Mouse (Mus musculus) limb, embryonic 14.5 days (tissue): ENCODE measurements around the gene Coro7. TPM values are rescaled to one million over a fixed set of nuclear protein-coding genes. Genes with fewer than 3 reads are reported as not detected.

Source experiments
- ATAC-seq: fragments of 200-750 bp; cut with Nextera tagmentation; 2 replicates; pipeline ENCODE4 v1.8.0; 2017; ENCODE audit warnings: low read depth, moderate number of reproducible peaks, moderate TSS enrichment; ENCODE audit not compliant: low FRiP score
- DNase-seq: peaks from one replicate; pipeline ENCODE4 v3.0.0-alpha.2; 2015; ENCODE audit warnings: low spot score
- H3K27ac ChIP-seq: fragments of 300-500 bp; sonication (generic); replicated peaks from 2 replicates; pipeline ENCODE4 v1.5.1; 2014; ENCODE audit warnings: low read depth, mild to moderate bottlenecking, low read length, moderate library complexity, mixed read lengths
- H3K27me3 ChIP-seq: fragments of 300-500 bp; sonication (generic); 2 replicates; pipeline ENCODE4 v1.6.1; 2014; ENCODE audit warnings: low read length, mixed read lengths; ENCODE audit not compliant: control insufficient read depth, insufficient read depth
- H3K36me3 ChIP-seq: fragments of 300-500 bp; sonication (generic); 2 replicates; pipeline ENCODE4 v1.6.1; 2014; ENCODE audit warnings: mild to moderate bottlenecking, low read length, moderate library complexity, mixed read lengths; ENCODE audit not compliant: control insufficient read depth, insufficient read depth
- H3K4me1 ChIP-seq: fragments of 300-500 bp; sonication (generic); 2 replicates; pipeline ENCODE4 v1.6.1; 2014; ENCODE audit warnings: antibody characterized with exemption, low read length, mixed read lengths; ENCODE audit not compliant: control insufficient read depth, insufficient read depth
- H3K4me2 ChIP-seq: fragments of 300-500 bp; sonication (generic); replicated peaks from 2 replicates; pipeline ENCODE4 v1.6.1; 2014; ENCODE audit warnings: low read depth, mild to moderate bottlenecking, low read length, moderate library complexity; ENCODE audit not compliant: severe bottlenecking
- H3K4me3 ChIP-seq: fragments of 300-500 bp; sonication (generic); replicated peaks from 2 replicates; pipeline ENCODE4 v1.5.1; 2014; ENCODE audit warnings: low read length
- H3K9ac ChIP-seq: fragments of 300-500 bp; sonication (generic); 2 replicates; pipeline ENCODE4 v1.6.1; 2014; ENCODE audit warnings: mild to moderate bottlenecking, low read depth, low read length, moderate library complexity; ENCODE audit not compliant: severe bottlenecking
- H3K9me3 ChIP-seq: fragments of 300-500 bp; sonication (generic); 2 replicates; pipeline ENCODE4 v1.6.1; 2016; ENCODE audit warnings: low read length; ENCODE audit not compliant: control insufficient read depth
- POLR2A ChIP-seq: fragments of 200-500 bp; IDR thresholded peaks from 2 replicates; pipeline ENCODE4 v1.8.0; 2012; ENCODE audit warnings: inconsistent platforms, mild to moderate bottlenecking, moderate library complexity, borderline replicate concordance; ENCODE audit not compliant: insufficient read depth, insufficient read length; ENCODE audit errors: extremely low read depth
- WGBS: fragments of 180-500 bp; shearing (Covaris S2); extraction: QIAGEN DNeasy Blood & Tissue Kit; methylation state at CpG from one replicate; pipeline ENCODE4 v1.1.7; 2014; 5-methylcytosine and 5-hydroxymethylcytosine counted together
- polyA plus RNA-seq, 2 experiments: library from polyadenylated mRNA; depleted of rRNA in 1 of 2; stranded (reverse) in 1 of 2; unstranded in 1 of 2; fragments of >200 nt; fragmentation: Nextera tagmentation in 1 of 2; extraction: Ambion mirVana in 1 of 2; gene quantifications; 2 replicates each; pipeline versions ENCODE4 v1.2.1 to v1.2.3; 2012 to 2014

Gene Coro7
- polyA plus RNA-seq, 2 experiments, result 15.0 to 40.8 TPM

DNA sequence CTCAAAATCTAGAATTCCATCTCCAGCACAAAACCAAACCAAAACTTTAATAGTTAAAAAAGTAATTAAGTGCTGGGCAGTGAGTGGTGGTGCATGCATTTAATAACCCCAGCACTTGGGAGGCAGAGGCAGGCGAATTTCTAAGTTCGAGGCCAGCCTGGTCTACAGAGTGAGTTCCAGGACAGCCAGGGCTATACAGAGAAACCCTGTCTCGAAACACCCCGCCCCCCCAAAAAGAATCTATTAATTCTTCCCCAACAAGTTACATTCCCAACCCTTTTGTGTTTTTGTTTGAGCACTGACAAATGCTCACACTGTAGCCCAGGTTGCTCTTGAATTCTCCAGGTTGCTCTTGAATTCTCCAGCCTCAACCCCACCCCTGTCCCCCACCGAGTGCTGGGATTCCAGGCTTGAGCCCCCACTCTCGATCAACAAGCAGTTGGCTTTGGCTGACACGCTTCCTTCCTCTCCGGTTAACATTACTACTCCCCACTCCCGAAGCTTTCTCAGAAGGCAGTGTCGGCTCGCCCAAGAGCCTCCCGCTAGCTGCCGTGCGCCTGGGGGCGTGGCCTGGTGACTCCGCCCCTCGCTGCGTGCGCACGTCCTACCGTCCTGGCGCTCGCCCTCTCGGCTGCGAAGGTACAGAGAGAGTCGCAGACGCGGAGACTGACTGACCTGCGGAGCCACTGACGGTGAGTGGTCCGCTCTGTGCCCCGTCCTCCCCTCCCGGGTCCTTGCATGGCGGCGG, 46.4 kb upstream of the Coro7 start, which contains the start of gene Hmox2:
TSS of gene Hmox2 (plus strand) at position 582 of the 748 bp plus-strand sequence.
- Histone ChIP-seq H3K27ac (peak within 1 kb of the TSS; percentile 77), H3K9me3 (no peaks in the 10 kb centered on the region), H3K4me3 (peak within 1 kb of the TSS; percentile 97), H3K36me3 (no peaks in the 10 kb centered on the region), H3K9ac (peak within 1 kb of the TSS; percentile 91), H3K4me1 (peaks cover 7% of the 10 kb centered on the region; the same call in 1 of the 2 replicates), H3K4me2 (peak within 1 kb of the TSS; percentile 79), H3K27me3 (no peaks in the 10 kb centered on the region)
- peak; percentile 84; the same call in 1 of the 2 replicates for TF ChIP-seq POLR2A
- 4% methylated on average over 35 of the region's 35 CpGs for WGBS
- DNase-seq (peak; percentile 91), ATAC-seq (peak; percentile 95)

DNA sequence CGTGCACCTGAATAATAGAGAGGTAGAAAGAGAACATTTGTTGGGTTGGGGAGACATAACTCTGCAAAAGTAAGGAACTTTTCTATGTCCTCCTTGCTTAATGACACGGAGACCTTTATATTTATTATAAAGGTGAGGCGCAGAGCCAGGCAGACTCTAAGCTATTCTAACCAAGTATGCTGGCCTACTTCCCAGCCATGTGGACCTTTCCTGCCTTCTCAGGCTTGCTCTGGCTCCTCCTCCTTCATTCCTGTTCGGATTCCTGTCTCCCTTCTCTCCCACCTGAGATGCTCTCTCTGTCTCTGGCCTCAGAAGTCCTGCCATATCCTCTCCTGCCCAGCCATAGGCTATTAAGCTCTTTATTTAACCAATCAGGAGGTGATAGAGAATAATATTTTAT, 45.7 kb upstream of the Coro7 start:
- no peaks in the 10 kb centered on the region for H3K9me3 ChIP-seq
- H3K27me3 ChIP-seq, result no peaks in the 10 kb centered on the region
- WGBS, result 68% methylated on average over 4 of the region's 4 CpGs
- H3K4me3 ChIP-seq, result no peak overlapping the region
- H3K9ac ChIP-seq, result no peak overlapping the region
- H3K27ac ChIP-seq, result 0 out of 2 replicates have a peak overlapping the region, but pooled peaks have one; percentile 77
- DNase-seq, result no peak
- H3K36me3 ChIP-seq, result no peaks in the 10 kb centered on the region
- peaks cover 7% of the 10 kb centered on the region; the same call in 1 of the 2 replicates for H3K4me1 ChIP-seq
- no peak for ATAC-seq
- H3K4me2 ChIP-seq, result no peak overlapping the region
- TF ChIP-seq POLR2A, result no peak

DNA sequence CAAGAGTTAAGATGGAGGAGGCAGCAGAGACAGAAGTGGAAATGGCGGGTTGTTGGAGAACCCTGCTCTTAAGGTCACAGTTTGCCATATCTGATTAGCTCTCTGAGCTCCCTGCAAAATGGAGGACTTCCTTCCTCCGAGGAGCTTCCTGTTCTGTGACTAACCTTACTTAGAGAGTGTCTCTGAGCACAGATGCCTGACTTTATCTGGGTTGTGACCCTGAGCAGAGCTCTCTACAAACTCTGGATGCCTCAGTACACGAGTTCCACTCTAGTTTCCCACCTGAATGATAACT, 43.3 kb upstream of the Coro7 start:
- peaks cover 7% of the 10 kb centered on the region; the same call in 1 of the 2 replicates for H3K4me1 ChIP-seq
- H3K4me2 ChIP-seq, result no peak overlapping the region
- 67% methylated on average over 3 of the region's 3 CpGs for WGBS
- H3K9ac ChIP-seq, result no peak overlapping the region
- DNase-seq (no peak), ATAC-seq (no peak)
- H3K9me3 ChIP-seq, result no peaks in the 10 kb centered on the region
- no peak overlapping the region for H3K4me3 ChIP-seq
- H3K27ac ChIP-seq, result no peak overlapping the region
- H3K36me3 ChIP-seq, result no peaks in the 10 kb centered on the region
- no peak for TF ChIP-seq POLR2A
- no peaks in the 10 kb centered on the region for H3K27me3 ChIP-seq

DNA sequence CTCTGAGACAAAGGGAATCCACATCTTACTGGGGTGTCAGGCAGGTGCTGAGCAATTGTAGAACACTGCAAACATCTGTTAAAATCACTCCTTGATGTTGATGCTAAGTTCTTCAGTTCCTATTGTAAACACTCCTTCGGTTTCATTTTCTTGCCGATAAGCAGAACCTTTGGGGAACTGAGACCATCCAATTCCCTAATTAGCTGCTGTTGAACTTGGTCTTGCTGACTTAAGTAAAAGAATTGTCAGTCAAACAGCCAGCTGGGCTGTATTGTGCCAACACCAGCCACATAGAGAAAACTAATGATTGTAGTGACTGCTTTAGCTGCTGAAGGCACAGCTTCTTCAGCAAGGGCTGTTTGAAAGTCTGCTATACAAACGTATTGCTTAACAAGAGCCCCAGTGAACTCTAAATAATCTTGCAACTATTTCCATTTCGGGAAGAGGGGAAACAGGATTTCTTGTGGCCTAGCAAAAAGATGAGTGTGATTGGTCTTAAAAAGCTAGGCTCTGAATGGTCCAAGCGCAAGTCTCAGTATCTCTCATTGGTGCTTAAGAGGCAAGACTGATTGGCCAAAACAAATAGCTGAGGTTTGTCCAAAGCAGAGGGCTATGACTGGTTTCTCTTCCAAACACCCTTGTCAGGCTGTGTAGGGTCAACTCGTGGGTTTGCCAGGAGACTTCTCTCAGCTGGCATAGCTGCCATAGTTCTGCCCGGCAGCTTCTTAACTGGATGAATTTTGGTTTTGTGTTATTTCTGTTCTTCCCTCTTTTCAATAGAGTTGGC, 42.7 kb upstream of the Coro7 start:
- no peaks in the 10 kb centered on the region for H3K36me3 ChIP-seq
- 78% methylated on average over 7 of the region's 7 CpGs for WGBS
- no peak for ATAC-seq
- TF ChIP-seq POLR2A, result no peak
- H3K27me3 ChIP-seq, result no peaks in the 10 kb centered on the region
- no peak for DNase-seq
- no peak overlapping the region for H3K4me2 ChIP-seq
- no peak overlapping the region for H3K9ac ChIP-seq
- H3K4me3 ChIP-seq, result no peak overlapping the region
- H3K4me1 ChIP-seq, result peaks cover 9% of the 10 kb centered on the region; the same call in 1 of the 2 replicates
- H3K9me3 ChIP-seq, result no peaks in the 10 kb centered on the region
- no peak overlapping the region for H3K27ac ChIP-seq

DNA sequence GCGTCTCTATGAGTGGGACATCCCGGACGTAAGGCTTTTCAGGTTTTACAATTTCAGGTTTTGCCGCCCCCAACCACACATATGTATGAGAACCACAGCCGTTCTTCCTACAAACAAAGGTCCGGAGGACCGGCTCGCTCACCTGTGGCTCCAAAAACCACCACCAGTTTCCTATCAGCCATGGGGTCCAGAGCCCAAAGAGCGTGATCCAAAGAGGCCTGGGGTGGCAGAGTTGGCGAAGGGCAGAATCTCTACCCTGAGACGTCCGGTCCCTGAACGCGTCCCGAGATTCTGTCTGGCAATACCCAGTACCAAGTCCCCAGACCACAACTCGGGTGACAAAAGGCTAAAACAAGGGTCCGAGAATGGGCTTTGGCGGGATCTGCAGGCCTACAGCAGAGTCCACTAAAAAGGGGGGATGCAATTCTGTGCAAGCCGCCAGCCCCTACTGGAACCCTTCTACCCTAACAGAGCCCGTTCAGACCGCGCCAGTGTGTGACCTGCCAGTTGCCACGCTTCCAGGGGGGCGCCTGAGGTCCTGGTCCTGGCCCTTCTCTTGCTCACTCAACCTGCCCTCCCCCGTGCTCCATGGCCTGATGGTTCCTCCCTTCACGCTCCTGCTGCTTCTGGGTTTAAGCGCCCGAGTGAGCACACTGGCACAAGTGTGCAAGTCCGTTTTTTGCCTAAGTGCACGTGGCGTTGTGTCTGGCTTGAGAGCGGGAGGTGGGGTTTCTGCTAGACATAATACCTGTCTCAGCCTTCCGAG, 39.4 kb upstream of the Coro7 start, which contains the start of gene Nmral1:
TSS of gene Nmral1 (minus strand) at position 604 of the 766 bp plus-strand sequence.
- 15% methylated on average over 31 of the region's 33 CpGs for WGBS
- peak; percentile 45; the same call in 1 of the 2 replicates for TF ChIP-seq POLR2A
- no peaks in the 10 kb centered on the region for H3K9me3 ChIP-seq
- H3K36me3 ChIP-seq, result peaks cover 22% of the 10 kb centered on the region
- H3K9ac ChIP-seq, result peak within 1 kb of the TSS; percentile 87
- peaks cover 5% of the 10 kb centered on the region; the same call in 1 of the 2 replicates for H3K4me1 ChIP-seq
- peak within 1 kb of the TSS; percentile 48 for H3K4me3 ChIP-seq
- peak within 1 kb of the TSS; percentile 73 for H3K4me2 ChIP-seq
- no peaks in the 10 kb centered on the region for H3K27me3 ChIP-seq
- peak within 1 kb of the TSS; percentile 91 for H3K27ac ChIP-seq
- DNase-seq, result peak; percentile 53
- ATAC-seq, result peak; percentile 89
